Mouse (Mus musculus): ENCODE measurements around the gene Kcnip3. TPM values are rescaled to one million over a fixed set of nuclear protein-coding genes. Genes with fewer than 3 reads are reported as not detected.
A peak's percentile ranks its signal among the peaks of the same experiment; 100 is the strongest.

Gene Kcnip3
- polyA plus RNA-seq, 1 experiment from 2014 or later, result 3.9 TPM

DNA sequence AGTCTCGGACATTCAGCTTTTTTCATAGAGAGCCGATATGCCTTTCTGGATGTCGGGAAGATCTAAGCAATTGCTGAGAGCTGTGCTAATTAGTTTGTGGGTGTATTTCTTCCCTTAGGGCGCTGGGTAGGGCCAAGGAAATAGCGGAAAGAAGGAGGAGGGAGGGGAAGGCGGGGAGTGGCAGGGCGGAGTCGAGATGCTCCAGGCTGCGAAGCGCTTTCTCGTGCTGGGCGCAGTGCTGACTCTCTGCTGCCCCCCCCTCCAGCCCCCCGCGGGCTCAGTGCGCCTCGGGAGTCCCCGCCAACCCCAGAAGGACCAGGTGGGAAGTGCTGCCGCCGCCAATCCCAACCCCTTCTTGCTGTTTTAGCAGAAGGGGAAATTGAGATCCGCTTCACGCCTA lies 38.9 kb downstream of the Kcnip3 start:
- no peak overlapping the region for H3K27ac ChIP-seq (replicated peaks)
- under 1% methylated on average over 19 of the region's 21 CpGs for WGBS
- peak overlapping the region; percentile 42 for H3K4me3 ChIP-seq
- ATAC-seq (ENCODE audit: low read depth), result no peak
- peak overlapping the region; percentile 62 for H3K4me2 ChIP-seq
- no peaks in the 10 kb centered on the region for H3K36me3 ChIP-seq
- no peaks in the 10 kb centered on the region for H3K9me3 ChIP-seq
- peaks cover 36% of the 10 kb centered on the region for H3K4me1 ChIP-seq (replicated peaks)
- H3K9ac ChIP-seq, result no peak overlapping the region
- peaks cover 81% of the 10 kb centered on the region for H3K27me3 ChIP-seq

DNA sequence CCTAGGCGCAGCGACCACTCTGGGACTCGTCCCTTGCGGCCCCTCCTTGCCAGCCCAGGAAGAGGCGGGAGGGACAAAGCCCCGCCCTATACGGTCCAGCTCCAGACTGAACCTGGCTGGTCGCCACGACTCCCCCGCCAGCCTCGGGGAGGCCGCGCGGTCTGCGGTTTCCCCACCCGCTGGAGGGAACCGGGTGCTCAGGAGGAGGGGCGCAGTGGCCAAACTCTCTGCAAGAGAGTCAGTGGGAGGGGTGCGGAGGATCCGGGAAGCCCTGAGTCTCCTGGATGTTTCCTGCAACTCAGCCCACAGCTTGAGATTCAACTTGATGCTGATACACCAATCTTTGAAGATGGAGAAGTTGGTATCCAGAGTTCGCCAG lies 39.4 kb downstream of the Kcnip3 start:
- under 1% methylated on average over 21 of the region's 21 CpGs for WGBS
- ATAC-seq (ENCODE audit: low read depth), result peak; percentile 60
- peak overlapping the region; percentile 42 for H3K4me3 ChIP-seq
- peaks cover 81% of the 10 kb centered on the region for H3K27me3 ChIP-seq
- H3K36me3 ChIP-seq, result no peaks in the 10 kb centered on the region
- peak overlapping the region; percentile 62 for H3K4me2 ChIP-seq
- H3K4me1 ChIP-seq (replicated peaks), result peaks cover 36% of the 10 kb centered on the region
- no peaks in the 10 kb centered on the region for H3K9me3 ChIP-seq
- H3K27ac ChIP-seq (replicated peaks), result no peak overlapping the region
- peak overlapping the region; percentile 49 for H3K9ac ChIP-seq

DNA sequence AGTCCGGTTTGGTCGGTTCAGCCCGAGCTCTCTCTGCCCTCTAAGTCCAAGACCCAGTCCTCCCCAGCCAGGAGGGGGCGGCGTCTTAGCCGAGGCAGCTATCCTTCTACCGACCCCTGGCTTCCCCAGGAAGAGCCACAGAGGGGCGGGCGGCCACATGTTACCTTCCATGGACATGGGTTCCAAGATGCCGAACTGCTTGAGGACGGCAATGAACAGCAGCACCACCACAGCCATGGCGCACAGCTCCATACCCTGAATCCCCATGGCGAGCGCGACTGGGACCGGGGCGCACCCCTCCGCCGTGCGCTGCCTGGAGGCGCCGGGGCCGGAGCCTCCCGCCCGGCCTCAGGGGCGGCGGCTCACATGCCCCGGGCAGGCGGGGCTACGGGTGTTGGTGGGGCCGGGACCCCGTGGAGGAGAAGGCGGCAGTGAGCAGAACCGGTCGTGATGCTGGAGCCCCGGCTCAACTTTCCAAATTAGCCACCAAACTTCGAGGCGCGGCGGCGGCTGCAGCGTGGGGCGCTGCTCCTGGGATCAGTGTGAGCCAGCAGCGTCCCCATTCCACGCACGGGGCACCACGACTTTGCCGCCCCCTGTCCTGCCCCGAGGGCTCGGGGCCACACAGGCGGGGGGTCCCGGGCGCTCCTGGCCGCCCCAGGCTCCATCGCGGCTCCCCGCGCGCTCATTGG lies 39.9 kb downstream of the Kcnip3 start:
- Histone ChIP-seq H3K4me3 (peak overlapping the region; percentile 42), H3K4me2 (peak overlapping the region; percentile 62), H3K27ac (replicated peaks) (no peak overlapping the region), H3K9me3 (no peaks in the 10 kb centered on the region), H3K36me3 (no peaks in the 10 kb centered on the region), H3K27me3 (peaks cover 81% of the 10 kb centered on the region), H3K9ac (peak overlapping the region; percentile 49), H3K4me1 (replicated peaks) (peaks cover 36% of the 10 kb centered on the region)
- under 1% methylated on average over 51 of the region's 59 CpGs for WGBS
- ATAC-seq (ENCODE audit: low read depth), result no peak

DNA sequence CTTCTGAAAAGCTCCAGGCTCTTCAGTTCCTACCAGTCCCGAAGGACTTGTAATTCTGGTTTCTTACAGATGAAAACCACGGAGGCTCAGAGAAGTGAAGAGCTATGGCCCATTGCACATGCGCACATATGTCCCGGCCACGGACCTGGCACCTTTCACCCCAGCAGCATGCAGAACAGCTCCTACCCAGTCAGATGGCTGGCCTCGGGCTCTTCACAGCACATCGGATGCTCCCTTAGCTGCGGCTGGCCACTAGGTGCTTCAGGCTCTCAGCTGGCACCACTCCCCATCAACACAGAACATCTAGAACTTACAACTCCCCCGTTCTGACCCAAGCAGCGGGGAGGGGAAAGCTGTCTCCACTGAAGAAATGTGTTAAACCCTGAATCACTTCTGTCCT lies 42.1 kb downstream of the Kcnip3 start:
- H3K4me1 ChIP-seq (replicated peaks), result peaks cover 33% of the 10 kb centered on the region
- H3K4me3 ChIP-seq, result no peak overlapping the region
- 63% methylated on average over 10 of the region's 10 CpGs for WGBS
- no peak overlapping the region for H3K4me2 ChIP-seq
- no peak for ATAC-seq (ENCODE audit: low read depth)
- no peak overlapping the region for H3K9ac ChIP-seq
- H3K27ac ChIP-seq (replicated peaks), result no peak overlapping the region
- H3K36me3 ChIP-seq, result no peaks in the 10 kb centered on the region
- peaks cover 65% of the 10 kb centered on the region for H3K27me3 ChIP-seq
- H3K9me3 ChIP-seq, result no peaks in the 10 kb centered on the region

DNA sequence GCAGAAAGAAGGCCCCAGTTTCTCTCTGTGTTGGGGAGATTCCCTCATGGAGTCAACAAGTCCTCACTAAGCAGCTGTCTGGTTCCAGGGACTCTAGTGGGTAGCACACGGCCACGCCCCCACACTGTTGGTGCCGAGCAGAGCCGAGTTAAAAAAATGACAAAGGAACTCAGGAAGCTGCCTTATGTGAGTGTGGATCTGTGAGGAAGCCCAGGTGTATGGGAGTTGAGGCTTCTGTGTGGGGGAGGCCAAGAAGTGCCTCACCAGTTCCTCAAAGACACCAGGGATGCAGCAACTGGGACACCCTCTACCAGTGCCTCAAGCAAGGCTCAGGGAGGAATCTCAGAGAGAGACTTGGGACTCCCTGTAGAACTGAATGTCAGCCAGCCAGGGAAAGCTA lies 42.7 kb downstream of the Kcnip3 start:
- Histone ChIP-seq H3K4me1 (replicated peaks) (peaks cover 28% of the 10 kb centered on the region), H3K27me3 (peaks cover 59% of the 10 kb centered on the region), H3K4me3 (no peak overlapping the region), H3K9me3 (no peaks in the 10 kb centered on the region), H3K4me2 (no peak overlapping the region), H3K9ac (no peak overlapping the region), H3K27ac (replicated peaks) (no peak overlapping the region), H3K36me3 (no peaks in the 10 kb centered on the region)
- 77% methylated on average over 4 of the region's 4 CpGs for WGBS
- ATAC-seq (ENCODE audit: low read depth), result no peak

DNA sequence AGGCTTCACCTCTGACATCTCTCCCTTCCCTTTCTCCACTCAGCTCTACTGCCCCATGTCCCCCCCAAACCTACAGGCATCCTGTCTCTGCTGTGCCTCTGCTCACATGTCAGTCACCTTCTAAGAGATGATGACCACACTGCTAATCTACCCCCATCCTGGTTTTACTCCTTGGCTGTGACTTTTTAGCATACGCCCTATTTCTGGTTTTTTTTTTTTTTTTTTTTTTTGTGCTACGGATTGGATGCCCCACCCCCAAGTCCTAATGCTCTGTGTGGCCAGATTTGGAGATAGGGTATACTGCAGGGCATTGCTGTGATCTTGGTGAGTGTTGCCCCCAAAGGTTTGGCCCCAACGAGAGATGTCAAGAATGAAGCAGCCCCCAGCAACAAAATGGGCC lies 49.6 kb downstream of the Kcnip3 start:
- H3K36me3 ChIP-seq, result no peaks in the 10 kb centered on the region
- H3K4me2 ChIP-seq, result no peak overlapping the region
- no peaks in the 10 kb centered on the region for H3K4me1 ChIP-seq (replicated peaks)
- no peak for ATAC-seq (ENCODE audit: low read depth)
- H3K27me3 ChIP-seq, result no peaks in the 10 kb centered on the region
- H3K27ac ChIP-seq (replicated peaks), result no peak overlapping the region
- 72% methylated on average over 3 of the region's 3 CpGs for WGBS
- no peak overlapping the region for H3K4me3 ChIP-seq
- no peaks in the 10 kb centered on the region for H3K9me3 ChIP-seq
- H3K9ac ChIP-seq, result no peak overlapping the region

DNA sequence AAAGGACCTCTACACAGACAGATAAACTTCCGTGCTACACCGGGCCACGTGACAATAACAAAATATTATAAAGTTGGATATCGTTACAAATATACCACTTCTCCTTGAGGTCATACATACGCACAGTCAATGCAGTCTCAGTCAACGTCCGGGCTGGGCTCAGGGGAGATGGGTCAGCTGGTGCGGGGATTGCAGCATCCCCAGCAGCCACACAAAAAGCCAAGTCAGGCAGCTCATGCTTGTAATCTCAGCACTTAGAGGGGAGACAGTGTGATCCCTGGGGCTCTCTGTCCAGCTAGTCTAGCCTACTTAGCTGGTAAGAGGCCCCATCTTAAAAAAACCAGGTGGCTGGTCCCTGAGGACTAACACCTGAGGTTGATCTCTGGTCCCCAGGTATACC lies 50.6 kb downstream of the Kcnip3 start:
- Histone ChIP-seq H3K4me1 (replicated peaks) (no peaks in the 10 kb centered on the region), H3K27me3 (no peaks in the 10 kb centered on the region), H3K4me3 (no peak overlapping the region), H3K27ac (replicated peaks) (no peak overlapping the region), H3K36me3 (no peaks in the 10 kb centered on the region), H3K9ac (no peak overlapping the region), H3K4me2 (no peak overlapping the region), H3K9me3 (no peaks in the 10 kb centered on the region)
- no peak for ATAC-seq (ENCODE audit: low read depth)
- WGBS, result 87% methylated on average over 8 of the region's 8 CpGs

DNA sequence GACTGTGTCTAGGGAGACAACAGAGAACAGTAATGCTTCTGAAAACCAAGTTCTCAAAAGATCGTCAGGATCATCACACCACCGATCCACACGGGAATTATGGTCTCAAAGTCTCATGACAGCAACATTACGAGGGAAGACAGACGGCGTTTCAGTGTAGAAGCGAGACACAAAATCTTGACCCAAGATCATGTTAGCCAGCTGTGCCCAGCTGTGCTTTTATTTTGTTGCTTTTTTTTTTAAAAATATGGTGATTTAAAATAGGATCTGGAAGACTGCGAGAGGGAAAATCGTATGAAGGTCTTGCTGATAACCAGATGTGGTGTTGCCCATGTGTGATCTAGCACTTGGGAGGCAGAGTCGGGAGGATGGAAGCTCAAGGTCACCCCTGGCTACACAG lies 51.2 kb downstream of the Kcnip3 start:
- no peak overlapping the region for H3K4me3 ChIP-seq
- no peaks in the 10 kb centered on the region for H3K4me1 ChIP-seq (replicated peaks)
- ATAC-seq (ENCODE audit: low read depth), result no peak
- H3K9ac ChIP-seq, result no peak overlapping the region
- WGBS, result 88% methylated on average over 10 of the region's 10 CpGs
- no peaks in the 10 kb centered on the region for H3K36me3 ChIP-seq
- no peak overlapping the region for H3K4me2 ChIP-seq
- H3K9me3 ChIP-seq, result no peaks in the 10 kb centered on the region
- no peaks in the 10 kb centered on the region for H3K27me3 ChIP-seq
- no peak overlapping the region for H3K27ac ChIP-seq (replicated peaks)

DNA sequence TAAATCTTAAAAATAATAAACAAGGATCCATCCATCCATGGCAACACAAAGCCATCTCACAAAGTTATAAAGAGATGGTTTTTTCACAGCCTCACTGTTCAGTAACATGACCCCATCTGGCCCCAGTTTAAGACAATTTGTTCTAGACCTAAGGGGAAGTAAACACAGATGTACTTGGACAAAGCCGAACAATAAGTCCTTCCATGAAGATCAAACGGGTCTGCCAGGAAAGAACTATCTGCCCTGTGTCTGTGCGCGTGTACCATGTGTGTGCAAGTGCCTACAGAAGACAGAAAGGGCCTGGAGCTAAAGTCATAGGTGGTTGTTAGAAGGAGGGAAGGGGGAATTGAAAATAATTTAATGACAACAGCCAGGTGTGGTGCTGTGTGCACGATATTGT lies 51.7 kb downstream of the Kcnip3 start:
- Histone ChIP-seq H3K4me1 (replicated peaks) (no peaks in the 10 kb centered on the region), H3K27me3 (no peaks in the 10 kb centered on the region), H3K27ac (replicated peaks) (no peak overlapping the region), H3K4me3 (no peak overlapping the region), H3K36me3 (no peaks in the 10 kb centered on the region), H3K9me3 (no peaks in the 10 kb centered on the region), H3K4me2 (no peak overlapping the region), H3K9ac (no peak overlapping the region)
- ATAC-seq (ENCODE audit: low read depth), result no peak
- 83% methylated on average over 5 of the region's 5 CpGs for WGBS

DNA sequence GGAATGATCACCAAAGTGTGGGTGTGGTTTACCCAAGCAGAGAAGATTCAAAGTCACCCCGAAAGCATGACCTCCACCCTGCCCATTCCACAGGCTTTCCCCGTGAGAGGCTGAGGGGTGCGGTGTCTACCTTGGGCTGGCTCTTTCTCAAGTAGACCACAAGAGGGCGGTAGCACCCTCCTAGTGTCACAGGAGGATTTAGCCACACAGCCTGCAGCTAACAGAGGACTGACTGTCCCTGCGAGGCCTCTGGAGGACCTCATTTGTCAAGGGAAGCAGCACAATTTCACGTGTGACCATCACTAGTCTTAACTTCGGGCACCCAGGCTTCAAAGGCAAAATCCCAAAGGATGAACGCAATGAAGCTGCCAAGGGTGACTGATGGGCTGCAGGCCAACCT lies 59.6 kb downstream of the Kcnip3 start:
- no peak overlapping the region for H3K9ac ChIP-seq
- peak; percentile 91; the same call in 1 of the 2 replicates for ATAC-seq (ENCODE audit: low read depth)
- no peak overlapping the region for H3K4me2 ChIP-seq
- H3K27ac ChIP-seq (replicated peaks), result no peak overlapping the region
- H3K27me3 ChIP-seq, result no peaks in the 10 kb centered on the region
- H3K4me3 ChIP-seq, result no peak overlapping the region
- 14% methylated on average over 8 of the region's 8 CpGs for WGBS
- no peaks in the 10 kb centered on the region for H3K9me3 ChIP-seq
- H3K4me1 ChIP-seq (replicated peaks), result no peaks in the 10 kb centered on the region
- no peaks in the 10 kb centered on the region for H3K36me3 ChIP-seq

DNA sequence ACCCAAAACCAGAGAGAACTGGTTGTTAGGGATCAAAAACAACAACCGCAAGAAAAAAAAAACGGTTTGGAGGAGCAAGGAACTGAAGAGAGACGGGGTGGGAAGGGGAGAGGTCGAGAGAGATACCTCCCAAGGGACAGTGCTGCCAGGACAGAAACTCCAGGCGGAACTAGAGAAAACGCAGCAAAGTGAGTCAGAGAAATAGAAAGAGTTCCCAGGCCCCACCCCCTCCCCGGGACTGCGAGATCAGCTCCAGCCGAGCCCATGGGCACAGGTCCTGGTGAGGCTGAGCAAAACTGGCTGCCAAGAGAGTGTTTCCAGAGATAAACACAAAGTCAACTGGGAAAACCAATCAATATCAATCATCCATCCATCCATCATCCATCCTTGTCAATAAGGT lies 60.5 kb downstream of the Kcnip3 start:
- ATAC-seq (ENCODE audit: low read depth), result no peak

DNA sequence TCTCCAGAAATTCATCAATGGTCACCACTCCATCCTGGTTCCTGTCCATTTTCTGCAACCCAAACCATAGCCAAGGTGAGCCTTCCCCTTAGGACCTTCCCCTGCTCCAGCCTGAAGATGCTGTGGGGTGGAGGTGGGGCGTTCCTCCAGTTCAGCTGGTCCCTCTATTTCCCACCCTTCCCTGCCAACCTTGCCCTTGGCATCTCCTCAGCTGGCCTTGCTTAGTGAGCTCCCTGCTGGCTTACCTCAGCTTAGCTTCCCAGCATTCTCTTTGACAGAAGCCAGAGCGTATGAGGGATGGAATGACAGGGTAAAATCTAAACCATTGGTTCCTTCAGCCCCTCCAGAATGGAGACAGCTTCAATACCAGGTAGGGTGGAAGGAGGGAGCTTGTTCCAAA lies 62.6 kb downstream of the Kcnip3 start:
- 82% methylated on average over 2 of the region's 2 CpGs for WGBS
- Histone ChIP-seq H3K27ac (replicated peaks) (no peak overlapping the region), H3K4me2 (no peak overlapping the region), H3K4me3 (no peak overlapping the region), H3K36me3 (no peaks in the 10 kb centered on the region), H3K27me3 (peaks cover 5% of the 10 kb centered on the region; the same call in 1 of the 2 replicates), H3K4me1 (replicated peaks) (no peaks in the 10 kb centered on the region), H3K9me3 (no peaks in the 10 kb centered on the region), H3K9ac (no peak overlapping the region)
- ATAC-seq (ENCODE audit: low read depth), result no peak

More for the DNA sequence above, 60.5 kb downstream of the Kcnip3 start:
- no peak overlapping the region for H3K4me3 ChIP-seq
- no peaks in the 10 kb centered on the region for H3K4me1 ChIP-seq (replicated peaks)
- H3K27ac ChIP-seq (replicated peaks), result no peak overlapping the region
- no peak overlapping the region for H3K4me2 ChIP-seq
- H3K9me3 ChIP-seq, result no peaks in the 10 kb centered on the region
- 55% methylated on average over 9 of the region's 9 CpGs for WGBS
- no peaks in the 10 kb centered on the region for H3K27me3 ChIP-seq
- H3K9ac ChIP-seq, result no peak overlapping the region
- H3K36me3 ChIP-seq, result no peaks in the 10 kb centered on the region

DNA sequence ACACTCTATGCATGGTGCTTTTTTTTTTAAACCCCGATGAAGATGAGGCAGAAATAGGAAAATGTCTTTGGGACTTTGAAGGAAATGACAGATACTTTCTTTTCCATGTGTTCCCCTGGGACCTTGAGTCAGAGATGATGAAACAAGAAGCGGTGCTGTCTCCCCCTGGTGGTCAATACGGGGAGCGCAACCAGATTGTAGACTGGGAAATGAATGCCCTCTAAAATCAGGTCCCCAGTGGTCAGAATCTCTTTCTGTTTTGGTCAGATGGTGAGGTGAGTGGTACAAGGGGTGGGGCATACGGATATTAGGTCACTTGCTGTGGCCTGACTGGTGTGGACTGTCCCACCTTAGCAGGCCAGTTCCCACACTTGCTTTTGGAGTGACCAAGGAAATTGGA lies 68.1 kb downstream of the Kcnip3 start:
- no peaks in the 10 kb centered on the region for H3K36me3 ChIP-seq
- H3K4me3 ChIP-seq, result no peak overlapping the region
- no peaks in the 10 kb centered on the region for H3K4me1 ChIP-seq (replicated peaks)
- peaks cover 31% of the 10 kb centered on the region for H3K27me3 ChIP-seq
- H3K9me3 ChIP-seq, result no peaks in the 10 kb centered on the region
- 3% methylated on average over 5 of the region's 5 CpGs for WGBS
- no peak; the same call in 1 of the 2 replicates for ATAC-seq (ENCODE audit: low read depth)
- no peak overlapping the region for H3K9ac ChIP-seq
- no peak overlapping the region for H3K4me2 ChIP-seq
- H3K27ac ChIP-seq (replicated peaks), result no peak overlapping the region

Data from neural tube, embryonic 13.5 days (tissue).